Mouse (Mus musculus): ENCODE measurements around the gene Tfip11.

Gene Tfip11

GRCm38 (mm10) chr5:112367338-112367737 is 41.2 kb downstream of the Tfip11 start:
- DNase-seq = no peak

- DNase-seq = no peak
Measured at GRCm38 (mm10) chr5:112367929-112368328, 41.8 kb downstream of the Tfip11 start.

GRCm38 (mm10) chr5:112368666-112369065 is 42.5 kb downstream of the Tfip11 start:
- DNase-seq = no peak

- DNase-seq = no peak
Measured at GRCm38 (mm10) chr5:112369326-112369725, 43.2 kb downstream of the Tfip11 start.

GRCm38 (mm10) chr5:112370236-112370813 is 44.2 kb downstream of the Tfip11 start:
- no peak for DNase-seq

- no peak for DNase-seq
Measured at GRCm38 (mm10) chr5:112371933-112372332, 45.8 kb downstream of the Tfip11 start.

- no peak for DNase-seq
Measured at GRCm38 (mm10) chr5:112376111-112376510, 50.0 kb downstream of the Tfip11 start.

- no peak for DNase-seq
Measured at GRCm38 (mm10) chr5:112377380-112377779, 51.2 kb downstream of the Tfip11 start.

GRCm38 (mm10) chr5:112378716-112379115 is 52.6 kb downstream of the Tfip11 start:
- DNase-seq = no peak

- no peak for DNase-seq
Measured at GRCm38 (mm10) chr5:112381154-112381553, 55.0 kb downstream of the Tfip11 start.

- no peak for DNase-seq
Measured at GRCm38 (mm10) chr5:112382042-112382441, 55.9 kb downstream of the Tfip11 start.

GRCm38 (mm10) chr5:112382641-112383330 is 56.6 kb downstream of the Tfip11 start:
- DNase-seq = no peak

GRCm38 (mm10) chr5:112384805-112385472 is 58.8 kb downstream of the Tfip11 start:
- DNase-seq = peak; percentile 18

- DNase-seq = peak; percentile 79
Measured at GRCm38 (mm10) chr5:112385973-112386372, 59.8 kb downstream of the Tfip11 start.
